Mouse (Mus musculus) layer of hippocampus, adult 18-20 months (tissue): ENCODE results near the gene Gm9918. TPM values are rescaled to one million over a fixed set of nuclear protein-coding genes. Genes with fewer than 3 reads are reported as not detected.
"Not testable (repeated sequence)": the region's sequence is repeated elsewhere in the genome, so short reads cannot be mapped to it uniquely, and the experiment has no call there.

Experiments used
- DNase-seq, 2 experiments: peaks; one replicate each; pipeline ENCODE4 v3.0.0; 2022; ENCODE audit warnings: low spot score in 2 of 2
- long read RNA-seq: library from polyadenylated mRNA; stranded (forward); transcript quantifications from one replicate; pipeline ENCODE4 v2.0.0, GENCODE M21; 2021
- total RNA-seq, 2 experiments: library from RNA; stranded (reverse); gene quantifications; 2 replicates each; pipeline ENCODE4 v1.2.3; 2021

The Gm9918 gene
- not detected for total RNA-seq
- long read RNA-seq = 0 reads

GRCm38 (mm10) chr15:102270274-102270960 lies at the start of gene Gm9918:
Gene Gm9918 (plus strand): TSS chr15:102270563.
- DNase-seq = no peak

- DNase-seq = no peak
Measured at GRCm38 (mm10) chr15:102222386-102222785, 48.0 kb upstream of the Gm9918 start.

GRCm38 (mm10) chr15:102224186-102224991 lies 46.0 kb upstream of the Gm9918 start:
- peak; percentile 65 to 85 for DNase-seq

- no peak for DNase-seq
Measured at GRCm38 (mm10) chr15:102224992-102225617, 45.3 kb upstream of the Gm9918 start.

- not testable (repeated sequence) for DNase-seq
Measured at GRCm38 (mm10) chr15:102225619-102226018, 44.7 kb upstream of the Gm9918 start.

GRCm38 (mm10) chr15:102230408-102231321 lies 39.7 kb upstream of the Gm9918 start:
- DNase-seq = no peak

GRCm38 (mm10) chr15:102231748-102232147 lies 38.6 kb upstream of the Gm9918 start, which contains the start of gene Itgb7:
Gene Itgb7 (minus strand): TSS chr15:102231944.
- DNase-seq = no peak

GRCm38 (mm10) chr15:102232764-102233163 lies 37.6 kb upstream of the Gm9918 start:
- no peak for DNase-seq

GRCm38 (mm10) chr15:102233896-102234295 lies 36.5 kb upstream of the Gm9918 start:
- no peak for DNase-seq

- DNase-seq = no peak
Measured at GRCm38 (mm10) chr15:102235371-102236027, 34.9 kb upstream of the Gm9918 start.

- no peak for DNase-seq
Measured at GRCm38 (mm10) chr15:102238543-102239259, 31.7 kb upstream of the Gm9918 start.

- DNase-seq = peak; percentile 39 to 86
Measured at GRCm38 (mm10) chr15:102239260-102239590, 31.1 kb upstream of the Gm9918 start.

GRCm38 (mm10) chr15:102239851-102240250 lies 30.5 kb upstream of the Gm9918 start:
- no peak for DNase-seq

GRCm38 (mm10) chr15:102240607-102241006 lies 29.8 kb upstream of the Gm9918 start:
- DNase-seq = no peak

- DNase-seq = no peak
Measured at GRCm38 (mm10) chr15:102242404-102243228, 27.7 kb upstream of the Gm9918 start.

GRCm38 (mm10) chr15:102243229-102244190 lies 26.9 kb upstream of the Gm9918 start:
- DNase-seq = no peak

- DNase-seq = no peak
Measured at GRCm38 (mm10) chr15:102244306-102245191, 25.8 kb upstream of the Gm9918 start.
